Mouse (Mus musculus): ENCODE data around the gene Fam184a. TPM values are rescaled to one million over a fixed set of nuclear protein-coding genes. Genes with fewer than 3 reads are reported as not detected.

Gene Fam184a
- total and polyA plus RNA-seq, 2 experiments: 0.13 to 0.65 TPM

- Histone ChIP-seq H3K27me3 (ENCODE audit: control insufficient read depth, insufficient read depth, low read length) (no peaks in the 10 kb centered on the region), H3K27ac (replicated peaks; ENCODE audit: insufficient read depth, low read depth, low read length) (no peak overlapping the region), H3K36me3 (ENCODE audit: control insufficient read depth, insufficient read depth, low read length) (no peaks in the 10 kb centered on the region), H3K79me2 (ENCODE audit: control insufficient read depth, insufficient read depth, low read length) (no peaks in the 10 kb centered on the region), H3K4me1 (ENCODE audit: control insufficient read depth, insufficient read depth, low read length) (no peaks in the 10 kb centered on the region), H3K9ac (ENCODE audit: low read depth, low read length) (no peak overlapping the region), H3K4me3 (ENCODE audit: insufficient read depth, low read depth, low read length) (no peak overlapping the region)
- DNase-seq (ENCODE audit: extremely low read depth, low read depth, low spot score): no peak
- TF ChIP-seq POLR2A (IDR thresholded peaks at IDR 0.05; ENCODE audit: extremely low read depth, insufficient read depth, low read length): no peak
- TF ChIP-seq CTCF (IDR thresholded peaks at IDR 0.05; ENCODE audit: low read depth, low read length): no peak
- 21% methylated on average over 2 of the region's 2 CpGs for WGBS
Measured at GRCm38 (mm10) chr10:53725301-53725700, 25.6 kb downstream of the Fam184a start.

- TF ChIP-seq POLR2A (IDR thresholded peaks at IDR 0.05; ENCODE audit: extremely low read depth, insufficient read depth, low read length) (no peak), CTCF (IDR thresholded peaks at IDR 0.05; ENCODE audit: low read depth, low read length) (no peak)
- DNase-seq (ENCODE audit: extremely low read depth, low read depth, low spot score): no peak
- H3K4me1 ChIP-seq (ENCODE audit: control insufficient read depth, insufficient read depth, low read length): no peaks in the 10 kb centered on the region
- no peaks in the 10 kb centered on the region for H3K36me3 ChIP-seq (ENCODE audit: control insufficient read depth, insufficient read depth, low read length)
- H3K4me3 ChIP-seq (ENCODE audit: insufficient read depth, low read depth, low read length): no peak overlapping the region
- H3K79me2 ChIP-seq (ENCODE audit: control insufficient read depth, insufficient read depth, low read length): no peaks in the 10 kb centered on the region
- no peaks in the 10 kb centered on the region for H3K27me3 ChIP-seq (ENCODE audit: control insufficient read depth, insufficient read depth, low read length)
- WGBS: 92% methylated on average over 9 of the region's 9 CpGs
- H3K9ac ChIP-seq (ENCODE audit: low read depth, low read length): no peak overlapping the region
- no peak overlapping the region for H3K27ac ChIP-seq (replicated peaks; ENCODE audit: insufficient read depth, low read depth, low read length)
Measured at GRCm38 (mm10) chr10:53704516-53704915, 46.4 kb downstream of the Fam184a start.

DNA sequence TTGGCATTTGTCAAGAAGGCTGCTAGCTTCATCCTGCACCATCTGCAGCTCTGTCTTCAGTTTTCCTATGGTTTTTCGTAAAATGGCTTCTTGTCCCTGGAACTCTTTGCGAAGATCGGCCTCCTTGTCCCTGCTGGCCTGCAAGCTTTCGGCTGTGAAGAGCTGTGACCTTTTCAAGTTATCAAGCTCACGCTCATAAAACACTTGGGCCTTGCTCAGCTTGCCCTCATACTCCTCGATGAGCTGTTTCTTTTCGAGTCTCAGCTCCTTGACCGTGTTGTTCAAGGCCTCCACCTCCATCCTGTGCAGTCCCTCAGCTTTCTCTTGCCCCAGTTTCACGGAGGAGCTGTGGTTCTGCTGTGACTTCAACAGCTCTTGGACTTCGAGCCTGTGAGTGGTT is 52.4 kb downstream of the Fam184a start:
- Histone ChIP-seq H3K79me2 (ENCODE audit: control insufficient read depth, insufficient read depth, low read length) (no peaks in the 10 kb centered on the region), H3K4me1 (ENCODE audit: control insufficient read depth, insufficient read depth, low read length) (no peaks in the 10 kb centered on the region), H3K9ac (ENCODE audit: low read depth, low read length) (no peak overlapping the region), H3K27ac (replicated peaks; ENCODE audit: insufficient read depth, low read depth, low read length) (no peak overlapping the region), H3K36me3 (ENCODE audit: control insufficient read depth, insufficient read depth, low read length) (no peaks in the 10 kb centered on the region), H3K4me3 (ENCODE audit: insufficient read depth, low read depth, low read length) (no peak overlapping the region), H3K27me3 (ENCODE audit: control insufficient read depth, insufficient read depth, low read length) (no peaks in the 10 kb centered on the region)
- TF ChIP-seq CTCF (IDR thresholded peaks at IDR 0.05; ENCODE audit: low read depth, low read length): no peak
- no peak for TF ChIP-seq POLR2A (IDR thresholded peaks at IDR 0.05; ENCODE audit: extremely low read depth, insufficient read depth, low read length)
- no peak for DNase-seq (ENCODE audit: extremely low read depth, low read depth, low spot score)
- WGBS: 90% methylated on average over 10 of the region's 10 CpGs

DNA sequence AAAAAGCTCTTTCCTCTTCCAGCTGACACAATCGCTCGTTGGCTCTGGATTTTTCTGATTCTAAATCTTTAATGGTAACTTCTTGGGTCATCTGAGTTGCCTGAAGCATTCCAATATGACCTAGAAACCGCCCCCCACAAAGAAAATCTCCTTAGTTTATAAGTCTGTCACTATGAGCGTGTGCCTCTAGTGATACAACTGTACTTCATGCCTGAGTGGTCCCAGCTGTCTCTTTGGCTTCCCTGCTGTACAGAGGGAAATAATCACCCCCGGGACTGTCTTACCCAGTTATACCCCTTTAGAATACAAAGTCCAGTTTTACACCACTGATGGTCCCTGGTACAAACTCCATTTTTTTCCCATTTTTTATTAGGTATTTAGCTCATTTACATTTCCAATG is 56.2 kb downstream of the Fam184a start:
- H3K79me2 ChIP-seq (ENCODE audit: control insufficient read depth, insufficient read depth, low read length): no peaks in the 10 kb centered on the region
- H3K9ac ChIP-seq (ENCODE audit: low read depth, low read length): no peak overlapping the region
- no peaks in the 10 kb centered on the region for H3K27me3 ChIP-seq (ENCODE audit: control insufficient read depth, insufficient read depth, low read length)
- TF ChIP-seq CTCF (IDR thresholded peaks at IDR 0.05; ENCODE audit: low read depth, low read length) (no peak), POLR2A (IDR thresholded peaks at IDR 0.05; ENCODE audit: extremely low read depth, insufficient read depth, low read length) (no peak)
- H3K27ac ChIP-seq (replicated peaks; ENCODE audit: insufficient read depth, low read depth, low read length): no peak overlapping the region
- WGBS: 83% methylated on average over 5 of the region's 5 CpGs
- no peak overlapping the region for H3K4me3 ChIP-seq (ENCODE audit: insufficient read depth, low read depth, low read length)
- DNase-seq (ENCODE audit: extremely low read depth, low read depth, low spot score): no peak
- H3K36me3 ChIP-seq (ENCODE audit: control insufficient read depth, insufficient read depth, low read length): no peaks in the 10 kb centered on the region
- no peaks in the 10 kb centered on the region for H3K4me1 ChIP-seq (ENCODE audit: control insufficient read depth, insufficient read depth, low read length)

GRCm38 (mm10) chr10:53691263-53691662 is 59.7 kb downstream of the Fam184a start:
- Histone ChIP-seq H3K4me1 (ENCODE audit: control insufficient read depth, insufficient read depth, low read length) (no peaks in the 10 kb centered on the region), H3K27ac (replicated peaks; ENCODE audit: insufficient read depth, low read depth, low read length) (no peak overlapping the region), H3K79me2 (ENCODE audit: control insufficient read depth, insufficient read depth, low read length) (no peaks in the 10 kb centered on the region), H3K4me3 (ENCODE audit: insufficient read depth, low read depth, low read length) (no peak overlapping the region), H3K36me3 (ENCODE audit: control insufficient read depth, insufficient read depth, low read length) (no peaks in the 10 kb centered on the region), H3K9ac (ENCODE audit: low read depth, low read length) (no peak overlapping the region), H3K27me3 (ENCODE audit: control insufficient read depth, insufficient read depth, low read length) (no peaks in the 10 kb centered on the region)
- TF ChIP-seq POLR2A (IDR thresholded peaks at IDR 0.05; ENCODE audit: extremely low read depth, insufficient read depth, low read length) (no peak), CTCF (IDR thresholded peaks at IDR 0.05; ENCODE audit: low read depth, low read length) (no peak)
- DNase-seq (ENCODE audit: extremely low read depth, low read depth, low spot score): no peak

DNA sequence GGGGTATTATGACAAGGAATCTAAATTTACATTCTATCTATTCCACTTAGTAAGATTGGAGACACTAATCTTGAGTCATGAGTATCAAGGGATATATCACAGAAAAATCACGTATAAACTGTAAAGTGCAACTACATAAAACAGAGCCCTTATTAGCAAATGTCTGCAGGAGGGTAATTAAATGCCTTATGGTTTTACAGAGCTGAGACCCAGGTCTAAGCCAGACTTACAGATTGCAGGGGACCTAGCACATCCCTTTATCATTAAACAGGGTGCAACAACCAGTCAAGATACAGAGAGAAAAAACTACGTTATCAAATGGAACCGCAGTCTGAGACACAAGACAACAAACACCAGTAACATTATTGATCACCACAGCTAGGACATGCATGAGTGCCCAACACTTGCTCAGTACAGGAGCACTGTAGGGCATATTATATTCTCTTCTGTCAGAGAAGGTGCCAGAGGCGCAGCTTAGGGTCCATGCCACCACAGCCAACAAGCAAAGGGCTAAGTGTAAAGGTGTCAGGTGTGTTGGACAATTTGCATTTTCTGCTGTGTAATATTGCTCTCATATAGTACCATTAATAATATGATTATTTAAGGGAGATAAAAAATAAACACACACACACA is 61.9 kb downstream of the Fam184a start:
- H3K4me1 ChIP-seq (ENCODE audit: control insufficient read depth, insufficient read depth, low read length): no peaks in the 10 kb centered on the region
- H3K79me2 ChIP-seq (ENCODE audit: control insufficient read depth, insufficient read depth, low read length): no peaks in the 10 kb centered on the region
- WGBS: 81% methylated on average over 4 of the region's 4 CpGs
- DNase-seq (ENCODE audit: extremely low read depth, low read depth, low spot score): no peak
- no peak for TF ChIP-seq CTCF (IDR thresholded peaks at IDR 0.05; ENCODE audit: low read depth, low read length)
- no peak for TF ChIP-seq POLR2A (IDR thresholded peaks at IDR 0.05; ENCODE audit: extremely low read depth, insufficient read depth, low read length)
- no peaks in the 10 kb centered on the region for H3K27me3 ChIP-seq (ENCODE audit: control insufficient read depth, insufficient read depth, low read length)
- no peaks in the 10 kb centered on the region for H3K36me3 ChIP-seq (ENCODE audit: control insufficient read depth, insufficient read depth, low read length)
- H3K27ac ChIP-seq (replicated peaks; ENCODE audit: insufficient read depth, low read depth, low read length): no peak overlapping the region
- no peak overlapping the region for H3K9ac ChIP-seq (ENCODE audit: low read depth, low read length)
- H3K4me3 ChIP-seq (ENCODE audit: insufficient read depth, low read depth, low read length): no peak overlapping the region

Measured in liver, adult 2 months (tissue).